Mouse (Mus musculus) NIH3T3 (cell line): ENCODE data around the gene Trabd2b.
A peak's percentile ranks its signal among the peaks of the same experiment; 100 is the strongest.

Source experiments
- DNase-seq: peaks from one replicate; pipeline ENCODE4 v3.0.0-alpha.2; 2012; ENCODE audit warnings: low read depth

The Trabd2b gene

GRCm38 (mm10) chr4:114542136-114542535, 135.6 kb downstream of the Trabd2b start:
- DNase-seq, result peak; percentile 73

DNA sequence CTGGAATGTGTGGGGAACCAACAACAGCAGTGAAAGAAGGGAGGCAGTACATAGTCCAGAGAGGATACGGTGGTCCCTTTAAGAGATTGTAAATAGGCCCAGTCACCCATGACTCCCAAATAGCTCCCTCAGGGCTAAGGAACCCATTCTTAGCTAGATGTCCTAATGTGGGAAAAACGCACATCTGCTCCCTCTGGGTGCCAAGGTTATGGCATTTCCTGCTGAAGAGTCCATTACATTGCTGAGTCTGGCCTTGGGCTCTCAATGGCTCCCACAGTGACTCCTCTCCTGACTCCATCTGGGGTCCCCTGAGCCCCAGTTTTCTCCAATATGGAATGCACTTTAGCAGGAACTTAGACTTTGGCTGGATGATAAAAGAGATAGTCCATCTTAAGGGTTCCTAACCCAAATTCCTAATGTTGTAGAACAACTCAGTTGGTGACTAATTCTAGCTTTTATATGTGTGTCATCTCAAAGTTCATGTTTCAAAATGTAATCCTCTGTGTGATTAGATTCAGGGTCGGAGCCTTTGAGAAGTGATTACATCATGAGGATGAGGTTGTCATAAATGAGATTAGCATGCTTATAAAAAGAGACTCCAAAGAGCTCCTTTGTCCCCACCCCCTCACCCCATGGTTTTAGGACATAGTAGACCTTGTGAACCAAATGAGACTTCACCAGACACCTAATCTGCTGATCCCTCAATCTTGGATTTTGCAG, 139.1 kb downstream of the Trabd2b start:
- DNase-seq, result no peak

- DNase-seq, result no peak
These were observed 141.3 kb downstream of the Trabd2b start for GRCm38 (mm10) chr4:114547658-114548448.

- no peak for DNase-seq
These were observed 143.0 kb downstream of the Trabd2b start for GRCm38 (mm10) chr4:114549487-114549886.

DNA sequence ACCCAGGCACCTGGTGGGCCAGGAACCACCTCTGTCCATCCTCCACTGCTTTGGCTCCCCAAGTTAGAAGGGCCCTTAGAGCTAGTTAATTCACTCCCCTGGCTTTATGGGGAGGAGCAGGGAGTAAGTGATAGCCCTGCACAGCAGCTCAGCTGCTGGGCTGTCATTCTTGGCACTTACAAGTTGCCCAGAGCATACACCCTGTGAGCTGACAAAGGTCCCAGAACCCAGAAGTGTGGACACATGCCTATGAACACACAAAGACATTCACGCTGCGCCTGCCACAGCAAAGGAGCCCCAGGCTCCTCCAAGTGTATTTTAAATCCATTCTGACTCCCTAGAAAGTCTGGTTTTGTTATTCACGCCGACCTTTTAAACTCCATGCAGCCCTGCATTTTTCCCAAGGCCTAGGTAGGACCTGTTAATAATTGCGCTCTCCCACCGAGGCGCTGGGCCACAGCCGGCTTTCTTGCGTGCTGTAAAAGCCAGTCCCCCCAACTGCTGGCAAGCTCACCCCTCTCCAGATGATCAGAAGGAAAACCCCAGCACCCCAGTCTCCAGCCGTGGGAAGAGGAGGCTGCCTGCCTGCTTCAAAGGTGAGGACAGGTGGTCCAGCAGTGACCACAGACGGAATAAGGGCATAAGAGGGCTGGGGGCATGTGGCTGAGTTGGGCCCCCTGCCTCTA, 144.1 kb downstream of the Trabd2b start:
- no peak for DNase-seq

- DNase-seq, result no peak
These were observed 150.4 kb downstream of the Trabd2b start for GRCm38 (mm10) chr4:114556880-114557279.

DNA sequence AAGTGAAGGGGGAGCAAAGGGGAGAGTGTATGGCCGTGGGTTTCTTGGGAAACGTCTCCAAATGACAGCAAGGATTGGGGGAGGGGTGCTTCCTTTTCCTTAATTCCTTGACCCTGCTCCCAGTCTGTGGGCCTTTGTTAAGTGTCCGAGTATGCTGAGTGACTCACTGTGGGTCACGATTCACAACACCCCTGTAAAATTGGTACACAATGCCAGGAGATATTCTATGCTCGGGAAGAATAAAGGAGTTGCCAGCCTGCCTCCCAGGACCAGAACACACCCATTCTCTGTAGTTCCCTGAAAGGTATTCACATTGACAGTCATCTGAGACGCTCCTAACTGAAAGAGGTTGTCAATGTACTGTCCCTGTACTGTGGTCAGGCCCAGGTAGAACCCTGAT, 151.2 kb downstream of the Trabd2b start:
- peak; percentile 43 for DNase-seq

DNA sequence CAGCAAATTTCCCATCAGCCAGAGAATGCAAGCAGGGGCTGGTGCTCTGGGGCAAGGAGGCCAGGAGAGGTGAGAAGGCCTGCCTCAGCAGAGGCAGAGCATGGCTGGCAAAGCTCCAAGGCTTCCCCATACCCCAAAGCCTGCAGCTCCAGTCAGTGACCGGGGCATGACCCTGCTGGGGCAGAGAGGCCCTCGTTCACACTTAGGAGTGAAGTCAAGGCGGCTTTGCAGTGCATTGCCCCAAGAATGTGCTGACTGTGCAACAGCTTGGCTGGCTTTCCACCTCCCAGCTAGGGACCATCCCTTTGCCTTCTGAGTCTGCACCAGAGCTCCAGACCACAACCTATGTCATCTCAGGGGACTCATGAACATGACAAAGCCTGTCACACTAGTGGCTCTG, 152.0 kb downstream of the Trabd2b start:
- DNase-seq, result peak; percentile 33

- peak; percentile 39 for DNase-seq
These were observed 154.2 kb downstream of the Trabd2b start for GRCm38 (mm10) chr4:114560638-114561216.

GRCm38 (mm10) chr4:114564131-114564695, 157.7 kb downstream of the Trabd2b start:
- DNase-seq, result peak; percentile 59

GRCm38 (mm10) chr4:114567594-114567993, 161.1 kb downstream of the Trabd2b start:
- DNase-seq, result peak; percentile 29

- DNase-seq, result no peak
These were observed 161.6 kb downstream of the Trabd2b start for GRCm38 (mm10) chr4:114568081-114568605.

GRCm38 (mm10) chr4:114578153-114578950, 171.8 kb downstream of the Trabd2b start:
- DNase-seq, result no peak

- DNase-seq, result peak; percentile 43
These were observed 177.1 kb downstream of the Trabd2b start for GRCm38 (mm10) chr4:114583546-114584144.

- DNase-seq, result peak; percentile 80
These were observed 178.2 kb downstream of the Trabd2b start for GRCm38 (mm10) chr4:114584686-114585085.

GRCm38 (mm10) chr4:114593554-114594215, 187.2 kb downstream of the Trabd2b start:
- no peak for DNase-seq

- DNase-seq, result peak; percentile 48
These were observed 188.7 kb downstream of the Trabd2b start for GRCm38 (mm10) chr4:114595188-114595701.

- peak; percentile 59 for DNase-seq
These were observed 192.6 kb downstream of the Trabd2b start for GRCm38 (mm10) chr4:114599121-114599520.

DNA sequence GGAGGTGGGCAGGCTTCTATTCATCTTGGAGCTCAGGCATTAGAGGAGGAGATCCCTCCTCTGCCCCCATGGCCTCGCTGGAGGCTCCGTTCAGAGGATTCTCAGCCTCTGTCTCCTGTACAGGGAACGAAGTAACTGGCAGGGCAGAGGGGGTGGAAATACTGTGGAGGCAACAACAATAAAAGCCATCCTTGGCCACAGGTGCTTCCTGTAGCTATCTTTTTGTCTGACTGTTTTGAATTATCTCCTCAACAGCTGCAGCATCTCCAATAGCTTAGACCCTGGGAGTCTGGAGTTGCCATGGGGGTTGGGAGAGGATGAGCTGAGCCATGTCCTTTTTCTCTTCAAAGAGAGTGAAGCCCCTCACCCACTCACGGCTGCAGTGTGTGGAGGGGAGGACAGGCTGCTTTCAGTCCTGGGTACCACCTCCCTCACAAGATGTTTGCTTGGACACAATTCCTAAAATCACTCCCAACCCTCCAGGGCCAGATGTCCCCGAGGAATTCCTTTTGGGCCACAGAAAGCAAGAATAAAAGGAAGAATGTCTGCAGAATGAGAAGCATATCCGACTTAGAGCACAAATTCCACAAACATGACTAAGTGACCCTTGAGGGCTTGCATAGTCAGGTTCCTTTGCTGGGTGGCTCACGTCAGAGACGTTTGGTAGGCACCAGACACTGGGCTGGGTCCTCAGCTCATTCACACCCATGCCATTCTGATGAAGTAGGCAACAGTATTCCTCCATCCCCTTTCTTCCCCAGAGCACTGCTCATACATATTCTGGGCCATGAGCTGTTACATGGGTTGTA, 194.9 kb downstream of the Trabd2b start:
- peak; percentile 66 for DNase-seq
